Mouse (Mus musculus) ovary, postnatal 14 days (tissue): ENCODE measurements around the gene Brd3.
"Not testable (repeated sequence)": the region's sequence is repeated elsewhere in the genome, so short reads cannot be mapped to it uniquely, and the experiment has no call there.

ENCODE experiments used
- DNase-seq: peaks from one replicate; pipeline ENCODE4 v3.0.0; 2022; ENCODE audit warnings: low spot score

Gene Brd3

GRCm38 (mm10) chr2:27510706-27511105 lies 3.2 kb upstream of the Brd3 start:
- DNase-seq, result no peak

- DNase-seq, result not testable (repeated sequence)
These were observed 804 bp downstream of the Brd3 start for GRCm38 (mm10) chr2:27506658-27507057.

- DNase-seq, result no peak
These were observed 1.9 kb downstream of the Brd3 start for GRCm38 (mm10) chr2:27505539-27505938.

GRCm38 (mm10) chr2:27504113-27504885 lies 3.2 kb downstream of the Brd3 start:
- DNase-seq, result no peak

- no peak for DNase-seq
These were observed 11.0 kb downstream of the Brd3 start for GRCm38 (mm10) chr2:27496391-27497028.

- DNase-seq, result no peak
These were observed 13.5 kb downstream of the Brd3 start for GRCm38 (mm10) chr2:27493971-27494370.

- DNase-seq, result no peak
These were observed 16.5 kb downstream of the Brd3 start for GRCm38 (mm10) chr2:27490939-27491338.

GRCm38 (mm10) chr2:27488362-27488761 lies 19.1 kb downstream of the Brd3 start:
- DNase-seq, result no peak

- DNase-seq, result no peak
These were observed 20.0 kb downstream of the Brd3 start for GRCm38 (mm10) chr2:27487336-27488049.

GRCm38 (mm10) chr2:27486725-27487124 lies 20.7 kb downstream of the Brd3 start:
- DNase-seq, result no peak

- no peak for DNase-seq
These were observed 25.1 kb downstream of the Brd3 start for GRCm38 (mm10) chr2:27482265-27482861.

GRCm38 (mm10) chr2:27480367-27480766 lies 27.1 kb downstream of the Brd3 start:
- DNase-seq, result no peak

- no peak for DNase-seq
These were observed 27.6 kb downstream of the Brd3 start for GRCm38 (mm10) chr2:27479821-27480220.

GRCm38 (mm10) chr2:27476303-27477192 lies 30.9 kb downstream of the Brd3 start:
- no peak for DNase-seq

- DNase-seq, result peak; percentile 83
These were observed 31.8 kb downstream of the Brd3 start for GRCm38 (mm10) chr2:27475495-27476302.

GRCm38 (mm10) chr2:27474621-27475484 lies 32.6 kb downstream of the Brd3 start:
- DNase-seq, result peak; percentile 39

- DNase-seq, result no peak
These were observed 33.6 kb downstream of the Brd3 start for GRCm38 (mm10) chr2:27473911-27474310.

- no peak for DNase-seq
These were observed 34.2 kb downstream of the Brd3 start for GRCm38 (mm10) chr2:27473061-27473765.

GRCm38 (mm10) chr2:27471170-27471584 lies 36.3 kb downstream of the Brd3 start:
- no peak for DNase-seq
